Mouse (Mus musculus): ENCODE measurements around the gene Trim80. TPM values are rescaled to one million over a fixed set of nuclear protein-coding genes. Genes with fewer than 3 reads are reported as not detected.

The Trim80 gene
- total RNA-seq, 1 experiment = 0.31 TPM

DNA sequence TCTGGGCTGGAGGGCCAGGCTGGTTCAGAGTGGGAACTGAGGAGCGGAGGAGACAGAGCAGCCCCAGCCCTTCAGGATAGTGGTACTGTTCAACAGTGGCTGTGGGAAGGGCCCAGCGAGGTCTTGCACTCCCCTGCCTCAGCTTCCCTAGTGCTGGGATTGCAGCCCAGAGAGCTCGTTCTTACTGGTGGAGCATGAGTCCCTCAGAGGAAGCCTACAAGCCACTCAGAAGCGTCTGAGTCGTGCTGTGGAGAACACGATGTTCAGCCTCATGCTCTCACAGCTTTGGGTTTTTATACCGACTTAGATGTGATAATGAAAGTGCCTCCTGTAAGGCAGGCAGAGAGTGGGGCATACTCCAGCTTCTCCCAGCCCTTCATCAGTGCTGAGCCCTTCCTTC, 15.7 kb upstream of the Trim80 start:
- no peak for TF ChIP-seq MAFK (IDR thresholded peaks at IDR 0.05; ENCODE audit: insufficient read depth, low read depth, low read length)
- TF ChIP-seq HCFC1 (IDR thresholded peaks at IDR 0.05; ENCODE audit: borderline replicate concordance, insufficient read depth, low read length) = no peak
- TF ChIP-seq ZNF384 (IDR thresholded peaks at IDR 0.05; ENCODE audit: low read depth, low read length) = no peak
- no peak for TF ChIP-seq ZC3H11A (IDR thresholded peaks at IDR 0.05; ENCODE audit: borderline replicate concordance, low read depth, low read length)
- H3K4me1 ChIP-seq (ENCODE audit: control insufficient read depth in 2 of 2, insufficient read depth in 2 of 2, low read length in 2 of 2, poor library complexity in 1 of 2) = peaks cover 4 to 7% of the 10 kb centered on the region in 2 experiments; a peak in 2 of 4 replicates
- no peaks in the 10 kb centered on the region for H3K9me3 ChIP-seq (ENCODE audit: control insufficient read depth, insufficient read depth, low read depth, low read length)
- H3K27ac ChIP-seq (ENCODE audit: insufficient read depth, low read depth, low read length, poor library complexity, severe bottlenecking) = no peak overlapping the region
- in situ Hi-C loops (cut with MboI; ENCODE audit: low sequenced_read_pairs in 2 of 2, unreplicated experiment in 2 of 2) = no loop called here
- peaks cover 9% of the 10 kb centered on the region; the same call in 1 of the 2 replicates for H3K36me3 ChIP-seq (ENCODE audit: control insufficient read depth, insufficient read depth, low read length, poor library complexity, severe bottlenecking)
- H3K9ac ChIP-seq (ENCODE audit: insufficient read depth, low read depth, low read length, poor library complexity, severe bottlenecking) = no peak overlapping the region
- no peak overlapping the region for H3K4me3 ChIP-seq (ENCODE audit: insufficient read depth in 1 of 2, low read depth in 1 of 2, low read length in 2 of 2, poor library complexity in 1 of 2, severe bottlenecking in 1 of 2)
- no peak for DNase-seq (ENCODE audit: low read depth, low spot score)

GRCm38 (mm10) chr11:115425671-115426070, 14.7 kb upstream of the Trim80 start:
- Histone ChIP-seq H3K4me1 (ENCODE audit: control insufficient read depth in 2 of 2, insufficient read depth in 2 of 2, low read length in 2 of 2, poor library complexity in 1 of 2) (peaks cover 4 to 7% of the 10 kb centered on the region in 2 experiments; a peak in 2 of 4 replicates), H3K4me3 (ENCODE audit: insufficient read depth in 1 of 2, low read depth in 1 of 2, low read length in 2 of 2, poor library complexity in 1 of 2, severe bottlenecking in 1 of 2) (no peak overlapping the region), H3K27ac (ENCODE audit: insufficient read depth, low read depth, low read length, poor library complexity, severe bottlenecking) (no peak overlapping the region), H3K9ac (ENCODE audit: insufficient read depth, low read depth, low read length, poor library complexity, severe bottlenecking) (no peak overlapping the region), H3K9me3 (ENCODE audit: control insufficient read depth, insufficient read depth, low read depth, low read length) (no peaks in the 10 kb centered on the region), H3K36me3 (ENCODE audit: control insufficient read depth, insufficient read depth, low read length, poor library complexity, severe bottlenecking) (peaks cover 16% of the 10 kb centered on the region; the same call in 1 of the 2 replicates)
- no peak for DNase-seq (ENCODE audit: low read depth, low spot score)
- in situ Hi-C loops (cut with MboI; ENCODE audit: low sequenced_read_pairs in 2 of 2, unreplicated experiment in 2 of 2) = no loop called here
- no peak for TF ChIP-seq CHD2 (IDR thresholded peaks at IDR 0.05; ENCODE audit: low read depth, low read length)
- no peak for TF ChIP-seq ZNF384 (IDR thresholded peaks at IDR 0.05; ENCODE audit: low read depth, low read length)
- no peak for TF ChIP-seq MAFK (IDR thresholded peaks at IDR 0.05; ENCODE audit: insufficient read depth, low read depth, low read length)
- no peak for TF ChIP-seq ZC3H11A (IDR thresholded peaks at IDR 0.05; ENCODE audit: borderline replicate concordance, low read depth, low read length)
- TF ChIP-seq HCFC1 (IDR thresholded peaks at IDR 0.05; ENCODE audit: borderline replicate concordance, insufficient read depth, low read length) = no peak

DNA sequence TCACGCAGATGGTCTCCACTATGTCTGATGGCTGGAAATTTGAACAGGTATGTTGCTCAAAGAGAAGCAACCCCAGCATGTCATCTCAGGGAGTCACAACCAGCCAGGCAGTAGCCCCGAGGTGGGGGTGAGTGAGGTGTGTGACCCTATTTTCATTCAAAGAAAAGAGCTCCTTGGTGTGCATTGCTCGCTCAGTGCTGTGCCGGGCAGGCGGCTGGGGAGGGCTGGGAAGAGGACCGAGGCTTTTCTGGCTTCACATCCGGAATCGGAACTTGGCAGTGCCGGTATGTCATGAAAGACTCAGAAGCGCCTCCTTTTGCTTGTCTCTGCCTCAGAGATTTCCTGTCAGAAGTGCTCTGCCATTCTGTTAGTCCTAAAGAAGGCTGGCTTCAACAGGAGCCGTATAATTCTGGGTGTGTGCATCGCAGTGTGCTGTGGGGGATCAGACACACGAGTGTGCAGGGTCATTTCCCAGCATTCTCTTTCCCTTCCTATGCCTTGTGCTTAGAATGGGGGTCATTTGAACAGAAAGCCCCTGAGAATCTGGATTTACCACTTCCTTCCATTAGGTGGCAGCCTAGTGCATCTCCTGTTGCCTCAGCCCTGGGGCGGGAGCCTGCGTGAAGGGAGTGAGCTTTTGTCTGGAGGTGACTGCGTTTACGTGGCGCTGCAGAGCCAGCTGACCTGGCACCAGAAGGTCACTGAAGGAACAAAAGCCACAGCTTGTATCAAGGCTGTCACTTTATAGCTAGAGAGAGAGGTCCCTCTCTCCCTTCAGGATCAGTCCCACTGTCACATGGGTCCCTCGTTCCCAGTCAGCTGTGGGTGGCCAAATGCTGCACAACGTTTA, 12.6 kb upstream of the Trim80 start:
- Histone ChIP-seq H3K27ac (ENCODE audit: insufficient read depth, low read depth, low read length, poor library complexity, severe bottlenecking) (no peak overlapping the region), H3K4me1 (ENCODE audit: control insufficient read depth in 2 of 2, insufficient read depth in 2 of 2, low read length in 2 of 2, poor library complexity in 1 of 2) (peaks cover 4% of the 10 kb centered on the region in 2 experiments; a peak in 2 of 4 replicates), H3K9ac (ENCODE audit: insufficient read depth, low read depth, low read length, poor library complexity, severe bottlenecking) (peak overlapping the region; percentile 49; the same call in 1 of the 2 replicates), H3K4me3 (ENCODE audit: insufficient read depth in 1 of 2, low read depth in 1 of 2, low read length in 2 of 2, poor library complexity in 1 of 2, severe bottlenecking in 1 of 2) (peak overlapping the region; percentile 39 to 52), H3K9me3 (ENCODE audit: control insufficient read depth, insufficient read depth, low read depth, low read length) (no peaks in the 10 kb centered on the region), H3K36me3 (ENCODE audit: control insufficient read depth, insufficient read depth, low read length, poor library complexity, severe bottlenecking) (peaks cover 24% of the 10 kb centered on the region; the same call in 1 of the 2 replicates)
- TF ChIP-seq HCFC1 (IDR thresholded peaks at IDR 0.05; ENCODE audit: borderline replicate concordance, insufficient read depth, low read length) = peak; percentile 34; the same call in 1 of the 2 replicates
- TF ChIP-seq ZNF384 (IDR thresholded peaks at IDR 0.05; ENCODE audit: low read depth, low read length) = no peak
- peak; percentile 89 for DNase-seq (ENCODE audit: low read depth, low spot score)
- in situ Hi-C loops (cut with MboI; ENCODE audit: low sequenced_read_pairs in 2 of 2, unreplicated experiment in 2 of 2) = no loop called here

- TF ChIP-seq ZC3H11A (IDR thresholded peaks at IDR 0.05; ENCODE audit: borderline replicate concordance, low read depth, low read length) (no peak), CHD2 (IDR thresholded peaks at IDR 0.05; ENCODE audit: low read depth, low read length) (no peak), HCFC1 (IDR thresholded peaks at IDR 0.05; ENCODE audit: borderline replicate concordance, insufficient read depth, low read length) (no peak), MAFK (IDR thresholded peaks at IDR 0.05; ENCODE audit: insufficient read depth, low read depth, low read length) (no peak), ZNF384 (IDR thresholded peaks at IDR 0.05; ENCODE audit: low read depth, low read length) (no peak)
- Histone ChIP-seq H3K9me3 (ENCODE audit: control insufficient read depth, insufficient read depth, low read depth, low read length) (no peaks in the 10 kb centered on the region), H3K27ac (ENCODE audit: insufficient read depth, low read depth, low read length, poor library complexity, severe bottlenecking) (no peak overlapping the region), H3K4me1 (ENCODE audit: control insufficient read depth in 2 of 2, insufficient read depth in 2 of 2, low read length in 2 of 2, poor library complexity in 1 of 2) (peaks cover 4% of the 10 kb centered on the region in 2 experiments; a peak in 2 of 4 replicates), H3K9ac (ENCODE audit: insufficient read depth, low read depth, low read length, poor library complexity, severe bottlenecking) (no peak overlapping the region), H3K4me3 (ENCODE audit: insufficient read depth in 1 of 2, low read depth in 1 of 2, low read length in 2 of 2, poor library complexity in 1 of 2, severe bottlenecking in 1 of 2) (no peak overlapping the region), H3K36me3 (ENCODE audit: control insufficient read depth, insufficient read depth, low read length, poor library complexity, severe bottlenecking) (peaks cover 24% of the 10 kb centered on the region; the same call in 1 of the 2 replicates)
- DNase-seq (ENCODE audit: low read depth, low spot score) = no peak
- in situ Hi-C loops (cut with MboI; ENCODE audit: low sequenced_read_pairs in 2 of 2, unreplicated experiment in 2 of 2) = no loop called here
Measured at GRCm38 (mm10) chr11:115429307-115429706, 11.0 kb upstream of the Trim80 start.

Measured in ES-E14 (cell line).